In the genomic region with DNA sequence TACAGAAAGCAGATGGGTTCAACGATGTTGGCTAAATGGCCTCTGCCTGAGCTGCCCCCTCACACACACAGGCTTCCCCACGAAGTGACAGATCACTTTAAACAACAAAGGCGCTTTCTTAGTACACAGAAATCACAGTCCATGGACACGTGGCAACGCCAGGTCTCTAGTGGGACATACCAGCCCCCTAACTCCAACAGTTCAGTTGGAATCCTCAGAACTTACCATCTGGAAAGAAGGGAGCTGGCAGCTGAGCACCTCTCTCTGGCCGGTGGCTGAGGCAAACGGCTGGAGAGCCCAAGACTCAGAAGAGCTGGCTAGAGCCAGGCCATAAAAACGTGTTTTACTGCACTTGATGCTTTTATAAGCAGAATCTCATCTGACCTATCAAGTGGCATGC, we compare ENCODE assay signal across 15 mouse cellular contexts.
"Had no signal": no experiment of that assay in that cellular context is flagged by ENCODE, and none has a peak within 500 bp of the region (broad histone marks: within the 10 kb centered on the region; RNA-seq: fewer than 3 reads in every experiment).

No protein-coding gene starts in this region.

- H3K4me1 ChIP-seq: megakaryocyte, embryonic 14.5 days; midbrain, embryonic 13.5 days; midbrain, embryonic 15.5 days; neural tube, embryonic 12.5 days had no signal

- H3K36me3 ChIP-seq: lung, embryonic 15.5 days; midbrain, embryonic 13.5 days; midbrain, embryonic 15.5 days; neural tube, embryonic 12.5 days had no signal

- H3K27ac ChIP-seq: lung, embryonic 15.5 days; macrophage; midbrain, embryonic 13.5 days; midbrain, embryonic 15.5 days; neural tube, embryonic 12.5 days had no signal

- DNase-seq: lung, adult 2 months; lung, postnatal 14 days; lung, postnatal 36 days; right cerebral cortex, postnatal 14 days; right cerebral cortex, postnatal 4 days; spleen, adult 18-20 months; thymus, adult 18-20 months; thymus, postnatal 14 days; thymus, postnatal 36 days had no signal

- H3K4me3 ChIP-seq: lung, embryonic 15.5 days; megakaryocyte, embryonic 14.5 days; midbrain, embryonic 13.5 days; midbrain, embryonic 15.5 days; neural tube, embryonic 12.5 days had no signal

- H3K27me3 ChIP-seq: lung, embryonic 15.5 days; megakaryocyte, embryonic 14.5 days; midbrain, embryonic 13.5 days; midbrain, embryonic 15.5 days; neural tube, embryonic 12.5 days had no signal

- H3K9ac ChIP-seq: lung, embryonic 15.5 days; midbrain, embryonic 13.5 days; midbrain, embryonic 15.5 days; neural tube, embryonic 12.5 days had no signal
